Comparison of ENCODE assay signal across 11 mouse cellular contexts in the genomic region with DNA sequence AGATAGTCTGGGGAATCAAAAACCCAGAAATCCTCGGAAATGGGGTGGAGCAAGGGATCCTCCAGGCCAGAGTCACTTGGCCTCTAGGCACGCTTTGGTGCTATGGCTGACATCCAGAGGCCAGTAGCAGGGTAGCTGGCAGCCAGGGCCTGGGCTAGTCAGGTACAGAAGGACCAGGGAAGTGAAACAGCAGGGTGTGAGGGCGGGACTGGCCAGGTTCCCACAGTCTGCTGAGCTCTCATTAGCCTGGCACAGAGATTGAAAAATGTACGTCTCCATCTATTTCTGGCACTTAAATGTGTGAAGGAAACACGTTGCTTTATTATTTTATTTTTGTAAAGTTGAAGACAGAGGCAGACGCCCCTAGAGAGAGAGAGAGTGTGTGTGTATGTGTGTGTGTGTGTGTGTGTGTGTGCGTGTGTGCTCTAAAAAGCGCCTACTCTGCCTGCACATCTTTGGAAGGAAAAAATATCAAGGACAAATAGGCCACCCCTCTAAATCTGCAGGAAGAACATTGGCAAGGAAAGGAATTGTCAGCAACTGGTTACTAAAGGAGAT. TPM values are rescaled to one million over a fixed set of nuclear protein-coding genes. Genes with fewer than 3 reads are reported as not detected.
DNase-seq lines count a peak whose midpoint lies in the region; ATAC-seq lines count a peak whose summit lies in the region.
"Had no signal": no experiment of that assay in that cellular context is flagged by ENCODE, and none has a peak within 500 bp of the region (broad histone marks: within the 10 kb centered on the region; RNA-seq: fewer than 3 reads in every experiment).

No protein-coding gene starts in this region.

- 66% methylated on average over 8 of the region's 8 CpGs for WGBS in heart, embryonic 11.5 days (ENCODE audit: insufficient replicate concordance)

- H3K9me3 ChIP-seq in heart, embryonic 11.5 days (replicated peaks; ENCODE audit: control insufficient read depth, low read length), result no peaks in the 10 kb centered on the region
- H3K9me3 ChIP-seq: limb, embryonic 13.5 days had no signal

- no peak overlapping the region for H3K27ac ChIP-seq in heart, embryonic 11.5 days (ENCODE audit: low read depth, low read length)
- H3K27ac ChIP-seq: limb, embryonic 13.5 days had no signal

- H3K4me3 ChIP-seq in heart, embryonic 11.5 days (ENCODE audit: low read depth, low read length), result no peak overlapping the region
- H3K4me3 ChIP-seq: limb, embryonic 13.5 days had no signal

- no peak overlapping the region for H3K9ac ChIP-seq in heart, embryonic 11.5 days (ENCODE audit: low read depth, low read length)
- H3K9ac ChIP-seq: limb, embryonic 13.5 days had no signal

- no peaks in the 10 kb centered on the region for H3K27me3 ChIP-seq in heart, embryonic 11.5 days (ENCODE audit: control insufficient read depth, insufficient read depth, low read length)
- H3K27me3 ChIP-seq: limb, embryonic 13.5 days had no signal

- no peaks in the 10 kb centered on the region; the same call in 1 of the 2 replicates for H3K4me1 ChIP-seq in heart, embryonic 11.5 days (ENCODE audit: control insufficient read depth, insufficient read depth, low read length)

- DNase-seq in heart, postnatal 4 days, result peak; percentile 21
- peak; percentile 92 for DNase-seq in cerebellum, adult 11 months
- DNase-seq in frontal cortex, postnatal 36 days (ENCODE audit: low spot score in 2 of 2), result peak; percentile 41 to 66
- DNase-seq in right cerebral cortex, adult 2 months (ENCODE audit: low spot score in 2 of 2), result peak; percentile 49 to 68
- DNase-seq in urinary bladder, postnatal 4 days (ENCODE audit: low spot score in 2 of 2), result no peak
- no peak for DNase-seq in gastrocnemius, postnatal 14 days
- DNase-seq in lung, postnatal 25 days (ENCODE audit: low spot score), result no peak
- DNase-seq: embryo, embryonic 11 days; kidney, adult 2 months had no signal

- H3K4me2 ChIP-seq in heart, embryonic 11.5 days, result no peak overlapping the region
- H3K4me2 ChIP-seq: limb, embryonic 13.5 days had no signal

- intact Hi-C loops in gastrocnemius, postnatal 14 days (cut with DNase I; ENCODE audit: low total_unique reads), result no loop called here

- no peaks in the 10 kb centered on the region for H3K36me3 ChIP-seq in heart, embryonic 11.5 days (ENCODE audit: control insufficient read depth, insufficient read depth, low read length)
- H3K36me3 ChIP-seq: limb, embryonic 13.5 days had no signal

- ATAC-seq in heart, embryonic 11.5 days (replicated peaks; ENCODE audit: insufficient number of reproducible peaks, low FRiP score, low TSS enrichment), result no peak

RNA-seq across cellular contexts. Expression of gene Nab1, which starts 21.0 kb away (rescaled TPM):
- 10 to 100 TPM; 36.2 to 36.8 TPM for total RNA-seq in heart, postnatal 4 days (2021)
- polyA plus RNA-seq in heart, embryonic 11.5 days (2014; fragmentation: Nextera tagmentation; extraction: Ambion mirVana), result 29.5 and 31.4 TPM in 2 replicates
- total RNA-seq in gastrocnemius, postnatal 14 days (2021), result 10 to 100 TPM; 12.7 to 15.7 TPM

Comparison
In these comparisons a context has a peak if more than half of its experiments do, and no peak if none do; other contexts are left out.
1. DNase-seq: peak in heart, postnatal 4 days (single experiment), cerebellum, adult 11 months (single experiment), frontal cortex, postnatal 36 days (2 of 2) and right cerebral cortex, adult 2 months (2 of 2); none in urinary bladder, postnatal 4 days (0 of 2), gastrocnemius, postnatal 14 days (single experiment) and lung, postnatal 25 days (single experiment).